Mouse (Mus musculus) thymus, postnatal 36 days (tissue): ENCODE data around the gene Mthfd1l.

ENCODE experiments used
- DNase-seq, 2 experiments: peaks; one replicate each; pipeline ENCODE4 v3.0.0; 2022; ENCODE audit warnings: mixed read lengths in 2 of 2

Mthfd1l gene

DNA sequence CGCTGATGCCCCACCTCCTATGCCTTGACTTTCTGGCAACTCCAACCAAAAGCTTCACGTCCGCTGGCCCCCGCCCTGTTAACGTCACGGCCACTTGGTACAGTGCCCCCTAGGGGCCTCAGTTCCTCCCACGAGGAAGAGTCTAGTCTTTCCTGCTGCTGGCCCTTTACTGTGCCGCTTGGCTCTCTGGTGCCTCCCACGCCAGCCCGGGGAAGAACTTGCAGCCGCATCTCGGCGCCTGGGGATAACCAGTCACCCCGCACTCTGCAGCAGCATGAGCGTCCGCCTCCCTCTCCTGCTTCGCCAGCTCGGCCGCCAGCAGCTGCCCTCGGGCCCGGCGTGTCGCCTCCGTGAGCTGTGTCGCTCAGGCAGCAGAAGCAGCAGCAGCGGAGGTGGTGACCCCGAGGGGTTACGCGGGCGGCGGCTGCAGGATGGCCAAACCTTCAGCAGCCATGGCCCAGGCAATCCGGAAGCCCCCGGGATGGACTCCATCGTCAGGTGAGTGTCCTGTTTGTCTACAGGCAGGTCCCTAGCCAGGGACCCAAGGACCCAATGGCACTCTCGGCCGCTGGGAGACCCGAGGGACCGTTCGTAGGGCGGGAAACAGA is at the start of gene Mthfd1l:
Mthfd1l (plus strand) TSS at position 138 of the 608 bp plus-strand sequence.
- DNase-seq = peak; percentile 88 to 89

GRCm38 (mm10) chr10:3928008-3928545 is 44.8 kb upstream of the Mthfd1l start:
- no peak for DNase-seq

GRCm38 (mm10) chr10:3931831-3932230 is 41.1 kb upstream of the Mthfd1l start:
- DNase-seq = no peak

- DNase-seq = no peak
Observed at GRCm38 (mm10) chr10:3933311-3933940, 39.5 kb upstream of the Mthfd1l start.

DNA sequence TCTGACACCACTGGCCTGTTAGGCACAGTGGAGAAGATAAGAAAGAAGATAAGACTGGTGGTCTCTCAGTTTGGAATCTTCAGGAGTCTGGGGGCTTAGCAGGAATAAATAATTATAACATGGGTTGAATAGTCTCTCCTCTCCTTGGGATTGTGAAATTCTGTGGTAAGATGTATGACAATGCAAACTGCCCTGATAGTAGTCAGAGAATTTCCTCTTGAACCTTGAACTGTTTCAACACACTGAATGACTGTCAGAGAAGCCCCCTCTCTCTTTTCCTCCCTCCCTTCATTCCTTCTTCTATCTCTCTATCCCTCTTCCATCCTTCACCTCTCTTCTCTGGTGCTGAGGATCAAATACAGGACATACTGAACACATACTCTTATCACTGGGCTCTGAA is 36.1 kb upstream of the Mthfd1l start:
- no peak for DNase-seq

GRCm38 (mm10) chr10:3939895-3940595 is 32.9 kb upstream of the Mthfd1l start:
- DNase-seq = no peak

DNA sequence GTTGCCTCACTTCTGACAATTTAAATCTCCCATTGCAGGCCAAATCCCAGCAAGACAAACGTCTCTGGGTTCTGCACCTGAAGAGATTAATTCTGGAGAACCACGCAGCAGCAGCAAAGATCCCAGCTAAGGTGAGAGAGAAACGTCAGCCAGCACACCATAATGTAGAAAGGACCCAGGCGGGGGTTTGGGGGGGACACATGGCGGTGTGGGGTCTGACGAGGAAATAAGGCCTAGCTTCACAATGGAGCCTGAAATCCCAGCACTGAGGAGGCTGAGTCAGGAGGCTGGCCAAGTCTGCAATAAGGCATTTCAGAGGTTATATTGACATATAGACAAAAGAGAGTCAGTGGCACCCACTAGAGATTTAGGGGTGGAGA is 32.3 kb upstream of the Mthfd1l start:
- no peak for DNase-seq

DNA sequence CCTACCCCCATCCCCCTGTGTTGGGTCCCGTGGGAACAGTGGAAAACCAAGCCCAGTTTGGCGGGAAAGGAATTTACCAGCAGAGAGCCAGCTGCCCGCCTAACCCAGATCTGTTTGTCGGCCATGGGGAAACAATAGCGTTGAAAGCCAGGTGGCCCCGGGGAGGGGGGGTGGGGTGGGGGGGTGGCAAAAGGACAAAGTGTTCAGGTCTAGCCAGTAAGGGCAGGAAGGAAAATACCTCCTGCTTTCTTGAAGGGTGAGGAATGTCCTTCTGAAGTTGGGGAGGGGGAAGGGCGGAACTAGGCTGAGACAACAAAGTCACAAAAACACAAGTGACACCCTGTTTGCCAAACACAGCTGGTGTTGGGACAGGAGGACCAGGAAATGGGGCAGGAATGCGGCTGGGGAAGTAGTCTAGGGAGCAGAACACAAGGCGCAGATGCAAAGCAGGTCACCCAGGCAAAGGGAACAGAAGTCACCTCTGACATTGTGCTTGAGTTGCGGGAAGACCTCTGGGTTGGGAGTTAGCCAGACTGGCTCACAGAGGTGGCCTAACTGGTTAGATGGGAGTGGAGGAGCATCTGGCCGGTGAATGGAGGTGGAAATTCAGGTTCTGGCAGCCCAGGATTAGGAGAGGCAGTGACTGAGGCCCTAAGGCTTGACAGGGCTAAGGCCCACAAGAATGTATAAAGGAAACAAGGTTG is 31.7 kb upstream of the Mthfd1l start:
- DNase-seq = no peak

- DNase-seq = no peak
Observed at GRCm38 (mm10) chr10:3942289-3942688, 30.6 kb upstream of the Mthfd1l start.

- peak; percentile 17 to 23 for DNase-seq
Observed at GRCm38 (mm10) chr10:3943492-3944395, 29.2 kb upstream of the Mthfd1l start.

DNA sequence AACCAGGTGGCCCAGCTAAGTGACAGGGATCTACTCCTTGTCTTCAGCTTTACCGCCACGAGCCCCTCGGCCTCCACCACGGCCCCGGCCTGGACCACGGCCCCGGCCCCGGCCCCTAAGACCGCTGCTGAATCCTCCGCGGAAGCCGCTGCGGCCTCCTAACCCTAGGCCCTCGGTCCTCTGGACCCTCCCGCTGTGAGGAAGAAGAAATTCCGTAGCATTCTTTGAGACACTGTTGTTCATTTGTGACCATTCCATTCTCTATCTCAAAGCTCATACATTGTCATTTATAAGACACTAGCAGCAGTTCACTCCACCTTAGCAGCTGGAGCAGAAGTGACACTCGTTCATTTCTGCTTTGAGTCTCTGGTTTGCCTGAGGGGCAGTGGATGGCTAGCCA is 26.0 kb upstream of the Mthfd1l start:
- DNase-seq = no peak

DNA sequence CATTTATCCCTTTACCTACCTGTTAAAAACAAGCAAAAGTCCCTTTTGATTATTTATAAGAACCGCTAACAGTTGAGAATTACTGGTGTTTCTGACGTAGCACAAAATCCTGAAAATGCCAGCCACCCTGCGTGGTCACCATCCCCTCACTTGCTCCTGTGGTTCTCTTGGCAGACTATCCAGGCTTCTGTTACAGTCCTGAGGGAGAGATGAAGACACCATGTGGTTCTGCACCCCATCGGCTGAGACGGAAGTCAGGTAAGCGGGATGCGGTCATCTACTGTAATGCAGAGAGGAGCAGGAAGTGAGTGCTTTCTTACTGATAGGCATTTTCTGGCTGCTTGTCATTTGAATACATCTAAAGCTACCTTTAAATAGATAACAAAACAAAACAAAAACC is 25.6 kb upstream of the Mthfd1l start:
- no peak for DNase-seq

- no peak for DNase-seq
Observed at GRCm38 (mm10) chr10:3949306-3949705, 23.6 kb upstream of the Mthfd1l start.

DNA sequence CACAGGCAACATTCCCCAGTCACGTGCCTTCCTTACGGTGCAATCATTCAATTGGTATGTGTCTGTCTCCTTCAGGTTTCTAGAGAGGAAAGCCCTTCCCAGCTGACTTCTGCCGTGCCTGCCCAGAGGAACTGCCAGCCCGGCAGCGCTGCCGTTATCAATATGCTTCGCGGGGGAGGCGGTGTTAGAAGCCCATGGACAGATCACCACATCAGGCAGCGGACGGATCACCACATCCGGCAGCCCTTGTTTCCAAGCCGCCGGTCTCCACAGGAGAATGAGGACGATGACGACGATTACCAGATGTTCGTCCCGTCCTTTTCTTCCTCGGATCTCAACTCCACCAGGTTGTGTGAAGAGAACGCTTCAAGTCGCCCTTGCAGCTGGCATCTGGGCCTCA is 16.4 kb upstream of the Mthfd1l start:
- DNase-seq = no peak

GRCm38 (mm10) chr10:3958591-3958990 is 14.3 kb upstream of the Mthfd1l start:
- no peak for DNase-seq

- no peak for DNase-seq
Observed at GRCm38 (mm10) chr10:3969026-3969425, 3.9 kb upstream of the Mthfd1l start.

- no peak for DNase-seq
Observed at GRCm38 (mm10) chr10:3972237-3972636, 681 bp upstream of the Mthfd1l start.

DNA sequence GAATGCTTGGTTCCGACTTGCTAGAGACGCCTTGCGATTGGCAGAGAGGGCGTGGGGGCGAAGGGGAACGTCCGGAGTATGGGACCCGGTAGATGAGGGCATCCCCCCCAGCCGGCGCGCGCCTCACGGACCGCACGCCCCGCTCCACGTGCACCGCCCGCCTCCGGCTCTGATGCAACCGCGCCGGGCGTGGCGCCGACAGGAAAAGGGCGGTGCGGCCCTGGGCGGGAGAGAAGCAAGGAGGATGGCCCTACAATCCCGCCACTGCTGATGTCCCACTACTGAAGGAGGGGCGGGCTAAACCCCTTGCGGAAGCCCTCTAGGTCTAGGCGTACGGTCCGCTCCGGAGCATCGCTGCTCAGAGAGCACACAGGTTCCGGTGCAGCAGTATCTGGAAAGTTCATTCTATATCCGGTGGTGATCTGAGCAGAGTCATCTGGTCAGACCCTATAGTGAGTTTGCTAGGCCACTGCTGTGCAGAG is 712 bp downstream of the Mthfd1l start:
- peak; percentile 81 to 88 for DNase-seq

- DNase-seq = no peak
Observed at GRCm38 (mm10) chr10:3974380-3974779, 1.5 kb downstream of the Mthfd1l start.

- no peak for DNase-seq
Observed at GRCm38 (mm10) chr10:3975898-3976622, 3.1 kb downstream of the Mthfd1l start.

GRCm38 (mm10) chr10:3976623-3977010 is 3.7 kb downstream of the Mthfd1l start:
- DNase-seq = no peak
